Mouse (Mus musculus): Measurements from ENCODE around the gene Sdk1.

Sdk1 gene

GRCm38 (mm10) chr5:142000247-142000646 is 759.0 kb downstream of the Sdk1 start:
- no peak for DNase-seq (ENCODE audit: low read depth, low spot score)

GRCm38 (mm10) chr5:142001131-142001530 is 759.8 kb downstream of the Sdk1 start:
- DNase-seq (ENCODE audit: low read depth, low spot score): no peak

- DNase-seq (ENCODE audit: low read depth, low spot score): no peak
These were observed 760.7 kb downstream of the Sdk1 start for GRCm38 (mm10) chr5:142001973-142002372.

- no peak for DNase-seq (ENCODE audit: low read depth, low spot score)
These were observed 768.9 kb downstream of the Sdk1 start for GRCm38 (mm10) chr5:142010189-142010588.

- DNase-seq (ENCODE audit: low read depth, low spot score): no peak
These were observed 775.7 kb downstream of the Sdk1 start for GRCm38 (mm10) chr5:142017001-142017400.

GRCm38 (mm10) chr5:142022877-142023580 is 781.7 kb downstream of the Sdk1 start:
- DNase-seq (ENCODE audit: low read depth, low spot score): no peak

GRCm38 (mm10) chr5:142024448-142024847 is 783.2 kb downstream of the Sdk1 start:
- DNase-seq (ENCODE audit: low read depth, low spot score): no peak

GRCm38 (mm10) chr5:142036536-142036935 is 795.2 kb downstream of the Sdk1 start:
- DNase-seq (ENCODE audit: low read depth, low spot score): no peak

- no peak for DNase-seq (ENCODE audit: low read depth, low spot score)
These were observed 797.9 kb downstream of the Sdk1 start for GRCm38 (mm10) chr5:142039236-142039635.

GRCm38 (mm10) chr5:142039891-142040530 is 798.7 kb downstream of the Sdk1 start:
- DNase-seq (ENCODE audit: low read depth, low spot score): no peak

- no peak for DNase-seq (ENCODE audit: low read depth, low spot score)
These were observed 800.0 kb downstream of the Sdk1 start for GRCm38 (mm10) chr5:142041226-142041802.

GRCm38 (mm10) chr5:142061781-142062180 is 820.5 kb downstream of the Sdk1 start:
- DNase-seq (ENCODE audit: low read depth, low spot score): no peak

- no peak for DNase-seq (ENCODE audit: low read depth, low spot score)
These were observed 830.0 kb downstream of the Sdk1 start for GRCm38 (mm10) chr5:142071322-142071721.

GRCm38 (mm10) chr5:142073901-142074300 is 832.6 kb downstream of the Sdk1 start:
- DNase-seq (ENCODE audit: low read depth, low spot score): no peak

- DNase-seq (ENCODE audit: low read depth, low spot score): no peak
These were observed 833.5 kb downstream of the Sdk1 start for GRCm38 (mm10) chr5:142074561-142075500.

- DNase-seq (ENCODE audit: low read depth, low spot score): no peak
These were observed 839.4 kb downstream of the Sdk1 start for GRCm38 (mm10) chr5:142080661-142081060.

GRCm38 (mm10) chr5:142081076-142081475 is 839.8 kb downstream of the Sdk1 start:
- DNase-seq (ENCODE audit: low read depth, low spot score): no peak

GRCm38 (mm10) chr5:142096377-142096841 is 855.1 kb downstream of the Sdk1 start:
- DNase-seq (ENCODE audit: low read depth, low spot score): no peak

GRCm38 (mm10) chr5:142100176-142100575 is 858.9 kb downstream of the Sdk1 start:
- DNase-seq (ENCODE audit: low read depth, low spot score): no peak

GRCm38 (mm10) chr5:142107434-142107833 is 866.1 kb downstream of the Sdk1 start:
- no peak for DNase-seq (ENCODE audit: low read depth, low spot score)

- DNase-seq (ENCODE audit: low read depth, low spot score): no peak
These were observed 870.7 kb downstream of the Sdk1 start for GRCm38 (mm10) chr5:142111989-142112388.
